Mouse (Mus musculus): ENCODE data around the gene Cldn18.
A peak's percentile ranks its signal among the peaks of the same experiment; 100 is the strongest.

DNA sequence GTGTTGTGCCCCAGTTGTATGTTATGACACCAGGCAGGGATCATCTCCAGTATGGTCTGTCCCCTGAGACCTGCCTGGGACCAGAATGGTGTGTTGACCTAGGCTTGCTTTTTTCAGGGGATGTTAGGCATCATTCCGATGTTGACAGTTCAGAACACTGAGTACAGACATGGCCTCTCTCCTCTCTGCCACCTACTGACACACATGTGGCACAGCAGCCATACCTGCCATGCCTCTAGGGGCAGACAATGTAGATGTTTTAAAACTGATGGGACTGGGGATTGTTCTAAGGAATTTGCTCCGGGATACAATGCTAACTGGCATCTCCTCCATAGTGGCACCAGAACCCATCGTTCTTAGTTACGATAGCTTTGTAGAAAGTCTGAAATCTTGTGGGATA lies 33.2 kb upstream of the Cldn18 start:
- no peak for TF ChIP-seq POLR2A (IDR thresholded peaks at IDR 0.05; ENCODE audit: insufficient read depth, low read length)
- TF ChIP-seq CTCF (IDR thresholded peaks at IDR 0.05; ENCODE audit: low read depth, low read length) = peak; percentile 8
- TF ChIP-seq EP300 (IDR thresholded peaks at IDR 0.05; ENCODE audit: insufficient read depth, low read depth, low read length) = no peak
